Comparison of ENCODE assay signal across 16 mouse cellular contexts in the genomic region with DNA sequence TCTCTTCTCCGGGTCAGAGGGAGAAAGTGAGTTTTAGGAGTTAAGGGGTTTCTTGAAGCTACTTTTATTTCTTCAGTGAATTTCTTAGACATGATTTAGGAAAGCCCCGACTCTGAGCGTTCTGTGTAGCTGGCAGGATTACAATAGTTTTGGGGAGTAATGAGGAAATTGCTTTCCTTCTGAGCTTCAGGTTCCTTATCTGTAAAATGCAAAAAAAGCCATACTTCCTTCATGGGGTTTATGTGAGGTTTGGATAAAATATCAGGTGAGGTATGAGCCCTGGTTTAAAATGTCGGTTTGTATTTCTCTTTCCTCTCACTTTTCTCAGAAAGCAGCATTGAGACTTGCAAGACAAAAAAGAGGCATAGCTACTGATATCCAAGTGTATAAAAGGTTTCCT.
A peak's percentile ranks its signal among the peaks of the same experiment; 100 is the strongest.
DNase-seq lines count a peak whose midpoint lies in the region; ATAC-seq lines count a peak whose summit lies in the region.
"Had no signal": no experiment of that assay in that cellular context is flagged by ENCODE, and none has a peak within 500 bp of the region (broad histone marks: within the 10 kb centered on the region; RNA-seq: fewer than 3 reads in every experiment).

No protein-coding gene starts in this region.

- no peak for DNase-seq in right cerebral cortex, postnatal 25 days
- DNase-seq: adrenal gland, adult 2 months; adrenal gland, adult 8-10 months; adrenal gland, postnatal 10 days; adrenal gland, postnatal 14 days; adrenal gland, postnatal 25 days; adrenal gland, postnatal 36 days; B cell, adult 2 months; cerebellum, adult 11 months; cerebellum, adult 11-12 months; cerebellum, adult 18-20 months; cerebellum, adult 2 months had no signal

- peak; percentile 56 to 67 for ATAC-seq in hematopoietic stem cell, adult 5-6 weeks (replicated peaks in 1 of 2; ENCODE audit: insufficient read depth in 1 of 2, low FRiP score in 2 of 2, low TSS enrichment in 1 of 2, low read depth in 1 of 2, poor library complexity in 2 of 2, severe bottlenecking in 2 of 2)
- ATAC-seq: activated CD4-positive, CD25-positive, alpha-beta regulatory T cell, adult 4 months; CD4-positive, CD25-positive, alpha-beta regulatory T cell, adult 4 months; Patski had no signal
